Mouse (Mus musculus): ENCODE results near the gene Mrc1.

DNA sequence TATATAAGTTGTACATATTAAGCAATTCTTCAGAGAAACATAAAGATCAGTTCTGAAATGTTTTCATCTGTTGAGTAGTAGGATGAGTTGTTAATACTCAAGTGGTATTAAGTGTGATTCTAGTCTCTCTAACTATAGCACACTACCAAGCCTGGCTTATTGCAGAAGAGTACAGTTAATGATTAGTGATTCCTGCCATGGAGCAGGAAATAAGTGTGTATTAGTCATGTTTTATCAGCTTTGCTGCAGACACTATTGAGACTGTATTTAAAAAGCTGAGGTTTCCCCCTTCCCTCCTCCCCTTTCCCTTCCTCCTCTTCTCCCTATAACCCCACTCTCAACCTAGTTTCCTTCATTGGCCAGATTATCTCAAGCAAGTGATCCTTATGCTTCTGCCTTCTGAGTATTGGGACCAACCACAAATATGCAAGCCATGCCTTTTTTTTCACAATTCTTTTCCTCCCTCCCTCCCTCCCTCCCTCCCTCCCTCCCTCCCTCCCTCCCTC is 29.2 kb downstream of the Mrc1 start:
- TF ChIP-seq CTCF (IDR thresholded peaks at IDR 0.05; ENCODE audit: low read depth, low read length) (no peak), POLR2A (IDR thresholded peaks at IDR 0.05; ENCODE audit: insufficient read depth, low read length) (no peak), EP300 (IDR thresholded peaks at IDR 0.05; ENCODE audit: insufficient read depth, low read depth, low read length) (no peak)
